Mouse (Mus musculus) thymus, postnatal 4 days (tissue): ENCODE measurements around the gene Egfl7.

Source experiments
- DNase-seq: peaks from one replicate; pipeline ENCODE4 v3.0.0; 2021

Egfl7 gene

DNA sequence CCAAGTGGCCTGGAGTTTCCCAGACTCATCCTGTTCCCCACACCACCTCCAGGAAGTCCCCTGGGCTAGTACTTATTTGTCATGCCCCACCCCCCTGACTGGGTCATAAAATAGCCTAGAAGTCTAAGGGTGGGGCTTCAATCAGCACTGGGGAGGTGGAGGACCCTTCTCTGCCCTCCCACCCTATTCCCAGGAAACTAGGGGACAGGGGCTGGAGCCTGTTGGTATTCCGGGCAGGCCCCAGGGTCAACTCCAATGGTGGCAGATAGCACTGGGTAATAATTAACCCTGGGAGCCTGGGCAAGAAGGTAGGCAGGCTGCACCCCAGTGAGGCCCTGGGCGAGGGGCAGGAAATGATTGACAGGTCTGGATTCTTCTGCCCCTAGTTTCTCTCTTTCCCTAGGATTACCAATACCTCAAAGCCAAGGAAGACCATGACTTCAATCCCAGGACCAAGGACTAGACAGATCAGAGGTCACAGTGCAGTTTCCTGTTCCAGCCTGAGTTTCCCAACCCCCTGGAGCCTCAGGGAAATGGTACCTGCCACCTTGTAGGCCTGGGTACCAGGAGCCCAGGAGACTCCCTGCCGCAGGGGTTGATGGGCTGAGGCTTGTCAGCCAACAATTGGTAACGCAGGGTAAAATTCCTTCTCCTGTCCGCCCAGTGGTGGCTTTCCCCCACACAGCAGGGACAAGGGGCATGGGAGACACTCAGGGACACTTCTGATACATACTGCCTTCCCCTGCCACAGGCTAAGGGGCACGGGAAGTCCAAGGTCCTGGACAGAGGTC, 15.3 kb downstream of the Egfl7 start:
- no peak for DNase-seq

DNA sequence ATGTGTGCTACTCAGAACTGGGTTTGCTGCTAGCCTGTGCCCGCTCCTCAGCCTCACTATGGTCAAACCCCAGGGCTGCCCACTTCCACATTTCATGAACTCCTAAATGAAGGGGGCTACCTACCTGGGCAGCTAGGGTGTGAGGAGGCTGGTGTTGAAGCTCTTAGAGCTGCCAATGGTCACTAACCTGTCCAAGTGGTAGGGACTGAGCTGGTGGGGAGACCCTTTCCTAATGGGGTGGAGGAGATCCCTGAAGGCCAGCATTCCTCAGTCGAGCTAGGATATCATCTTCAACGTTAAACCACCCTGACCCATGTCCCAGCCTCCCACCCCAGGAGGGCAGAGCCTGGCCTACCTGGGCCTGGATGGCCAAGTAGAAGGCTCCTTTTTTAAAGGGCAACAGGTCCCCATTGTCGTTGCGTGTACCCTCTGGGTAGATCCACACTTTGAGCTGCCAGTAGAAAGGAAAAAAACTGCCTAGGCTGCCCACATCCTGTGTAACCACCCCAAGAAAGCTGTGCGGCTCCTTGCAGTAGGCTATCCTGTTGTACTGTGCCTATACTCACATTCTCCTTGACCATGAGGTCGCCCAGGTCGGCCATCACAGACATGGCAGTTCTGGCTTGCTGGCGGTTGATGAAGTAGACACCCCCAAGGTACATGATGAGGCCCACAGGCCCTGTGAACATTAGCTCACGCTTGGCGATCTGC, 16.1 kb downstream of the Egfl7 start:
- peak; percentile 35 for DNase-seq

DNA sequence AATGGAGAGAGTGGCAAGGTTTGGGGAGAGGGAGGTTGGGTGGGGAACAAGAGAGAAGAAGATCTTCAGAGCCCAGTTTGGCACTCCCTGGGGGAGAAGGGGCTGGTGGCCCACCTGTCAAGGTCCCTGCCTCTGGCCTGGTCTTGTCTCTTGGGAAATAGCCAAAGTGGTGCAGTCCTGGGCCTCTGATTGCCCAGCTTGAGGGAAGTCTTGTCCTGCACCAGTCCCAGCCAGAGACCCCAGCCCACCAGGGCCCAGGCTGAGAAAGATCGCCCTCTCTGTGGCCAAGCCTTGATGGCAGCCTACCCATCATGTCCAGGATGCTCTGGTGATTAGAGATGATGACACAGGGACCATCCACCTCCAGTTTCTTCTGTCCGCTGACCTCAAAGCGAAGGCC, 17.1 kb downstream of the Egfl7 start:
- DNase-seq, result no peak

DNA sequence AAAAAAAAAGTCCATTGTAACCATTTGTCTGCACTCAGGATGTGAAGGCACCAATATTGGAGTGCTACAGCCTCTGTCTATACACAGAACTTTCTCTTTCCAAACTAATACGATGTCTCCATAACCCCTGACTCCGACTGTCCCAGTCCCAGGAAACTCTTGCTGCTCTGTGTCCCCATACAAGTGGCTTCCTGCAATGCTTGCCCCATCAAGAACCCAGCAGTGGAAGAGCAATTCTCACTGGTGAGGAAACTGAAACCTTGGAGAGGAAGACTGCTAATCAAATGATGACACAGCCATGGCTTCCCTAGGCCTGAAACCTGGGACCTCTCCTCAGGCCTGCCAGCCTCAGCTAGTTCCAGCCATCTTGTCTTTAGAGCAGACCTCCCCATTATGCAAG, 18.0 kb downstream of the Egfl7 start:
- DNase-seq, result no peak

DNA sequence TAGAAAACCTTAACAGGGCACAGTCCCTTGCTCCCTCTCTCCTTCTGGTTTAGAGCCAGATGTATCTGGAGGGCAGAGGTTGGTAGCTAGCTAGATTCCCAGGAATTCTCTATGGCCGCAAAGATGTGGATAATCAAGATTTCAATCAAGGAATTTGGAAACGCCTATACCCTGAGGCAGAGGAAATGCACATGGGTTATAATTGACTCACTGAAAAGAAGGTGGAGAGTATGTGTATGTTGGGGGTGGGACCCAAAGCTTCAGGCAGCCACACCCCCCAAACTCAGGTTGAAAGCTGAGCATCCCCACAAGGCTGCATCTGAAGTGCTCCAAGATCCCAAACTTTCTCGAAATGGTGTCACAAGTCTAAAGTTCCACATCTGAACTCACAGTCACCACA, 18.6 kb downstream of the Egfl7 start:
- no peak for DNase-seq

DNA sequence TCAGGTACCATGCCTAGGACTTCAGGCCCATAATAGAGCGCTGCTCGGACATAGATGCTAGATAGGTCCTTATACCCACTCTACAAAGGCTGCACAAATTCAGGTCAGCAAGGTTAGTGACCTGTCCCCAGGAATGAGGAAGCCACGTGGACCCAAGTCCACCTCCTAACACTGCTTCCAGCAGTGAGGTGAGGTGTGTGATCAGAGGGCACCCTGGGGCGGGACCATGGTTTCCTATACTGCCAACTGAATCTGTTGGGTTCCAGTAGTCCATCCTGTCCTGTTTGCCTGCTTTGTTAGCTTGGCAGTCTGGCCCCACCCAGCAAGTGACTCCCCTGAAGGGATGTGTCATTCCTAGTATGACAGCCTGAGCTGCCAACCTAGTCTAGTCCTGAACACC, 20.2 kb downstream of the Egfl7 start:
- no peak for DNase-seq

DNA sequence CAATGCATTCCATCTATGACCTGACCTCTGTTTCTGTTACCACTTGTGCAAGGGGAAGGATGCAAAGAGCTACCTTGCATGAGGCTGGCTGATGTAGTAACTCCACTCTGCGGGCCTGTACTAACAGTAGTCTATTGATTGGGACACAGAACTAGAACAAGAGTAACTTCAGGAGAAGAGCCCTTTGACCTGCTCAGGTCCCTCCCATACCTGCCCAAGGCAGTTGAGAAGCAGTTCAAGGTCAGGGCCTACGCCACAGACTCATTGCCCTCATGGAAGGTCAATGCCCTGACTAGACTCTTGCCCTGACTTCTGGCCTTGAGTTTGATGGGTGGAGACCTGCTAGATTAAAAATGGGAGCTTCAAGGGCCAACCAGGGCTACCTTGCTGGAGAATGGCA, 20.9 kb downstream of the Egfl7 start:
- DNase-seq, result no peak

DNA sequence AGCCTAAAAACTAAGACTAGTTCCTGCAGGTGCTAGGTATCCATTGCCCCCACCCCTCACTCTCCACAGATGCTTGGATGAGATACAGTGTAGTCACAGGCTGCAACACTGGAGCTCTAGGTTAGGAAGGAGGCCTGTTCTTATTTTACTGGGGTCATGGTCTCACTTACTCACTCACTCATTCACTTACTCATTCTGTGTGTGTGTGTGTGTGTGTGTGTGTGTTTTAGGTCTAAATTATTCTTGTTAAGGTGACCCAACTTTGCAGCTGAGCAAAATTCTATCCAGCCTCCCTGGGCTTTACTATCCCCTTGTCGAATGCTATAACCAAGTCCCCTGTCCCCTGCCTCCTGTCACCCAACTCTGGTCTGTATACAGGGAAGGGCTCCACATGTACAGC, 21.8 kb downstream of the Egfl7 start:
- DNase-seq, result no peak

DNA sequence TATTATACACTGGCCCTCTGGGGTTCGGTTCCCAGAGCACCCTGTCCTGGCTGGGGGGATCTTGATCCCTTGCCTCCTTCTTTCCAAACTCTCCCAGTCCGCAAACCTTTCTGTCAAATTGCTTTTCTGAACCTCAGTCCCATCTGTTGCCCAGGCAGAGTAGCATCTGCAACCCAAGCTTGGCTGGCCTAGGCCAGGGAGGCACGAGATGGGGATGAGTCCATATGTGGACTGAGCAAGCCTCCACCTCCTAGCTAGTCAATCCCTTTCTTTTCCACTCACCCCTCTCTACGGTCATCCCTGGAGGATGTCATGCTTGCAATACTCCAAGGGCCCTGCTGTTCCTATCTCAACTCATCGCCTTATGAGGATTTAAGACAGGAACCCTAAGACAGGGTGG, 22.8 kb downstream of the Egfl7 start:
- no peak for DNase-seq

DNA sequence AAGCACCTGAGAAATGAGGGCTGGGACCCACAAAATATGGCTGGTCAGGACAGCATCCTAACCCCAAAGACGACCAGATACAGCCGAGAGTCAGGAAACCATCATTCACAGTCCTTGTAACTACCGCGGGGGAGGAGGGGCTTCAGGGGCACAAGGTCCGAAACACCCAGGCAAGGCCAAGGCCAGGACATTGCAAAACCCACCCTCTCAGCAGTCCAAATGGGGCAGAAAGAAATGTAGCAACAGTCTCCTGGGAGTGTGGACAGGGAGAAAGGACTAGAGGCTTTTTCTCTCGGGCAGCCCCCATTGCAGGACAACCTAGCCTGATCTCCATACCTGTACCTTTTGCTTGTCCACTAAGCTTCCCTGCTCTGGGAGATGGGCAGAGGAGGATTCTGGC, 23.3 kb downstream of the Egfl7 start:
- DNase-seq, result peak; percentile 26

DNA sequence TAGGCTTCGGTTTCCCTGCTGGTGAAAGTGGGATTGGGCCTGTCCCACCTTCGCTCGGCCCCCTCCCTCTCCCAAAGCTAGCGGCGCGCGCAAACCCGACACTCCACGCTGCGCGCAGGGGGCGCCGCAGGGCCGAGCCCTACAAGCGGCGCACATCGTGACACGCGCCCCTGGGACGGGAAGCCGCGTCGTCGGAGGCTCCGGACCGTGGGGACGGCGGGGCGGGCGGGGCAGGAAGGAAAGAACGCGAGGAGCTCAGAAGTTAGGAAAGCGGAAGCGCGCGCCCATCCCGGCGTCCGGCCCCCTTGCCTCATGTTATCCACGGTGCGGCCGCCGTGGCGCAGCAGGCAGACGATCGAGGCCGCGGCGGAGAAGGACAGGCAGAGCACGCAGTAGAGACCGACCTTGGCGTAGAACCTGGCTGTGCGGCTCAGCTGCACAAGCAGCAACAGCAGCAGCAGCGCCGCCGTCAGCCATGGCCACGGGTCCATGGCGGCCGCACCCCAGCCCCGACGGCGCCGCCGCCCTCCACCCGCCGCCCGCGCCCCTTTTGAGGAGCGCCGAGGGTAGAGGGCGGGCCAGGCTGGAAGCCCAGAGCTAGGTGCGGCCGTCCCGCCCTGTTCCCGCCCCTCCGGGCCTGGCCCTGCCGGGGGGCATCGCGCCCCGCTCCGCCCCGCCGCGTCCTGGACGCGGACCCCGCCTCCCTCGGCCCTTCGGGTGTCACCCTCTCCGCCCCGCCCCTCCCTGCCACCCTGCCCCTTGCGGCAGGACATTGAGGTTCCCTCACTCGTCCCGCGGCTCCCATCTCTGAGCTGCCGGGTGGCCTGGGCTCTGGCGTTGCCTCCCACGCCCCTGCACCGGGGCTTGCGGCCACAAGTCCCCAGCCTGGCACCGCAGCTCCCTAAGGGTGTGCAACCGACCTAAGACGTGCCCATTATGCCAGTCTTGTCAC, 24.2 kb downstream of the Egfl7 start, which contains the start of gene Agpat2:
Agpat2 (minus strand) TSS at position 698 of the 952 bp plus-strand sequence.
- DNase-seq, result peak; percentile 88

DNA sequence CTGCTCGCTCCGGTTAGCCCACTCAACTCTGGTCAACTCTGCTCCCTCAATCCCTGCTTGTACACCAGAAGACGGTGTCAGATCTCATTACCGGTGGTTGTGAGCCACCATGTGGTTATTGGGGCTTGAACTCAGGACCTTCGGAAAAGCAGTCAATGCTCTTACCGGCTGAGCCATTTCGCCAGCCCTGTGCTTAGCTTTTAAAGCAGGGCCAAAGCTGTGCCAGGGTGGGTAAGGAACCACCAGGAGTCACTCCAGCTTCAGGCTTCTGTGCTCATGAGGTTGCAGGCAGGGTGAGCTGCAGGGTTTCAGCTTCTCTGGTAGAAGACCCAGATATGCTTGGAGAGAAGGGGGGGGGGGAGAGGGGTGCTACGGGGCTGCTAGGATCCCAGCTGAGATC, 25.5 kb downstream of the Egfl7 start:
- DNase-seq, result no peak

DNA sequence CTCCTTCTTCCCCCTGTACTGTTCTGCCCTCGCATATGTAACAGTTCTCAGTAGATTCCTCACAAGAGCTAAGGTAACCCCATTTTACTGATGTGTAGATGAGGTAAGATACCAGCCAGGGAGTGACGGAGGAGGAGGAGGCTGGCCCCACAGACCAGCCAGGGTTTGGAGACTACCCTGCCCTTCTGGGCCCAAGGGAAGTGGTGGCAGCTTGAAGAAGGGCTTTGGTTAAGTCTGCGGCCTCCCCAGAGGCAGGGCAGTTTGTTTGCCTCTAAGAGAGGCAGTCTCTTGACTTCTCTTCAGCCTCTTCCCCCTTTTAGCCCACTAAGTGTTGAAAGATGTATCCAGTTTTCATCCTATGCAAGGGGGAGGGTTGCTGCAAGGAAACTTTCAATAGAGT, 26.8 kb downstream of the Egfl7 start:
- no peak for DNase-seq

DNA sequence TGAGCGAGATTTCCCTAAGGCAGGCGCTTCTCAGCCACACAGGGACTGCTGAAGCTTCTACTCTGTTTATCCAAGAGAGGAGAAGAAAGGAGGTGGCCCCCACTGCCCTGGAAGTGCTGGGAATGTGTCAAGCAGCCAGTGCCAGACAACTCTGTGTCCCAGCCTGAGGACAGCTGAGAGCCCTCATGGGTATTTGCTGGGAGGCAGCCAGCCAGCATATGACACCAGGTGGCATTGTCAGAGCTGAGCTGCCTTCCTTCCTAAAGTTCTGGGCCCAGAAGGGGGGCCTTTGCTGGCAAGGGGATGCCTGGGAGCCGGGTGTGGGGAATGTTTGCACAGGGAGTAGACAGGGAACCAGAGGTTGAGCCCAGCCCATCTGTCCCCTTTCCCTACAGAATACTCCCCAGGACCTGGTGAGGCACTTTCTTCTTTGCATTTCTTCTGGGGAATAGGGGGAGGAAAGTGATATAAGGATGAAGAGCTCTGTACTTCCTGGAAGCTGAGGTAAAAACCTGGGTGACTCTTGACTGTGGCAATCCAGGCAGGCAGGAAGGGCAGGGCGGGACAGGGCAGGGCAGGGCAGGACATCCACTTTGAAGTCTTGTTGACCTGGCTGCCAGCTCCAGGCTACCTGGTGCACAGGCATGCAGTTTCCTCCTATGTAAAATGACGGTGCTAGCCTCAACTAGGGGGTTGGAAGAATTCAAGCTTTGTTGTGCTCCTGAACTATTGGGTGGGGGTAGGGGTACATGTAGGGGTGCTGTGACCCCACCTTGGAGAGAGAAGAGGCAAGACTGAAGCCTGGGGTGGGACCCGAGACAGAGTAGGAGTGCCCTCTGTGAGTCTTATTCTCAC, 27.5 kb downstream of the Egfl7 start:
- DNase-seq, result no peak

DNA sequence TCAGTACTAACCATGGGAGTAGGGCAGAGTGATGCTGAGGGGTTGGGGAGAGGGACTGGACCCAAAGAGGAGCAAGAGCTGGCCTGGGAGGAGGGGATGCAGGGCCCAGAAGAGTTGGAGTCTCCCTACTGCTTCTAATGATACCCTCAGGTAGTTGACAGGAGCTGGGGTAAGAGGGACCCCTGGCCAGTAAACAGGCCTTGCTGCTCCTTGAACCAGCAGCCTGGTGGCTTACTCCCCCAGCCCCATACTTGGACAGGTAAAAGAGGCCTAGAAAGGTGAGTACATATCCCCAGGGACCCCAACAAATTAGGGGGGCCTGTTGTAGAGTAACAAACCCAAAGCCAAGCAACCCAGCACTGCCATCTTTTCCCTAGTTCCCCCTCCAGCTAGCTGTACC, 29.0 kb downstream of the Egfl7 start:
- no peak for DNase-seq

DNA sequence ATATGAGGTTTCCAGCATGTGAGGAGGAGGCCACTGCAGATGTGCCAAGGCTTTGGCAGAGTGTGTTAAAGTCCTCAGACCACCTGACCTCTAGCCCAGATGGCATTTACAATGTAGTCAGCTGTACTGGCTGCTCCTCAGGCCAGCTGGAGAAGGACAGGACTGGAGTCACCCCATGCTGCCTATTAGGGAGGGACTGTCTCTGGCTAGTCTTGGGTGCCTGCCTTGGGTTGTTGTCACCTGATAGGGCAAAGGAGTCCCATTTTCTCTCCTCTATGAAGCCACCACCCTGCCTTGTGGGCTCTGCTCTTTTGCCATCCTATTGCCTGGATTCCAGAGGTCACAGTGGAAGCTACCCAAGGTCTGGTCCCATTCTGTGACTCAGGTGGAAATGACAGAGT, 29.4 kb downstream of the Egfl7 start:
- no peak for DNase-seq

DNA sequence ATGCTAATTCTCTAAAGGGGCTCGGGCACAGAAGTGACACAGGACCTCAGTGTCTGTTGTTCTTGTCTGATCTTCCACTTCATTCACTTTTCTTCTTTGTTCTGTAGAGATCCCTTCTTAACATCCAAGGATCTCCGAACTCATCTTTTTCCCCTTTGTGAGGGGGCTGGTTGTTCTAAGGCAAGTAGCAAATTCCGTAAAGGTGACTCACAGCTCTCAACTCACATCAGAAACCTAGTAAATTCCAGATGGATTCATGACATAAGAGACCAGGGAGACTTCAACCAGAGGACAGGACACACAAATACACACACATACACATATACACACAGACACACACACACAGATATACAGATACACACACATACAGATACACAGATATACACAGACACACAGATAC, 30.7 kb downstream of the Egfl7 start:
- no peak for DNase-seq

DNA sequence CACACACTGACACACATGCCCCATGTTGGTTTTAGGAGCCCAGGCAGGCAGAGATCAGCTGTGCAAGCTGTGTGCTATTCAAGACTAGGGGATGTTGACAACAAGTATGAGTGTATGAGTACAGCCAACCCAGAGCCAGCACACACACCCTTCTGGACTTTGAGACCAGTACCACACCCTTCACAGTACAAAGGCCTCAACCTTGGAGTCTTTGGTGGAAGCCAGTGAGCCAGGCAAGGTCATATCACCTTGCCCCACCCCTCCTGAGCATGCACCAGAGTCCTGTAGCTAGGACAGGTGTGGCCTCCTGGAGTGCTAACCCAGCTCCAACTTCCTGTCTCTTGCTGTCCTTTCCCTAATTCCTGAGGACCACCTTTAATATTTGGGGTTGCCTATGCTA, 31.2 kb downstream of the Egfl7 start:
- DNase-seq, result no peak

DNA sequence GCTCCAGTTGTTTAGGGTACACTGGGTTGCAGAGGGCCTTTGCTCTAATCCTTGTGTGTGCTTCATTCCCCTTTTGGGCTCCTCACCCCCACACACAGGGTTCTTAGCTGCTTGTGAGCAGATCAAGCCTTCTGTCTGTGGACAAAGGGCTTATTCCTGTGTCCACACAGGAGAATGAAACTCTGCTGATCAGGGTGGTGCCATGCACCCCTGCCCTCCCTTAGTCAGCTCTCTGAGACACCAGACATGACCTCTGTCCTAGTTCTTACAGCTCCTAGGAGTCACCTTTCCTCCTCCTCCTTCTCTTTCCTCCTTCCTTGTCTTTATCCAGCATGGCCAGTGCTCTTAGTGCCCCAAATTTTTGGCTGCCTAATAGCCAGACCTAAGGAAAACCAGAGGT, 32.1 kb downstream of the Egfl7 start:
- DNase-seq, result no peak

DNA sequence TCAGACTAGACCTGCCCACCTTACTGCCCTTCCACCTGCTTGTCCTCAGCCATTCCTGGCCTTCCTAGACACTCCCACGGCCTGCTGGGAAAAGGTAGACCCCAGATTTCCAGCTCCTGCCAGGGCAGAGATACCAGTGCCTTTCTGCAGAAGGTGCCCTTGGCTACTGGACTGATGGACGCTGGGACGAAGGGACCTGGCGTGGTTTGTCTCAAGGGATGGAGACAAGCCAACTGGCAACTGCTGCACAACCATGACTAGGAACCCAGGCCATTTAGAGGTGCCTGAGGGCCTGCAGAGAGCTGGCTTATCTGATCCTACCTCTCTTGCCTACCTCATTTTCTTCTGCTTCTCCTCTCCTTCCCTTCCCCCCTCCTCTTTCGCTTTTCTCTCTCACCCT, 35.1 kb downstream of the Egfl7 start:
- DNase-seq, result no peak

DNA sequence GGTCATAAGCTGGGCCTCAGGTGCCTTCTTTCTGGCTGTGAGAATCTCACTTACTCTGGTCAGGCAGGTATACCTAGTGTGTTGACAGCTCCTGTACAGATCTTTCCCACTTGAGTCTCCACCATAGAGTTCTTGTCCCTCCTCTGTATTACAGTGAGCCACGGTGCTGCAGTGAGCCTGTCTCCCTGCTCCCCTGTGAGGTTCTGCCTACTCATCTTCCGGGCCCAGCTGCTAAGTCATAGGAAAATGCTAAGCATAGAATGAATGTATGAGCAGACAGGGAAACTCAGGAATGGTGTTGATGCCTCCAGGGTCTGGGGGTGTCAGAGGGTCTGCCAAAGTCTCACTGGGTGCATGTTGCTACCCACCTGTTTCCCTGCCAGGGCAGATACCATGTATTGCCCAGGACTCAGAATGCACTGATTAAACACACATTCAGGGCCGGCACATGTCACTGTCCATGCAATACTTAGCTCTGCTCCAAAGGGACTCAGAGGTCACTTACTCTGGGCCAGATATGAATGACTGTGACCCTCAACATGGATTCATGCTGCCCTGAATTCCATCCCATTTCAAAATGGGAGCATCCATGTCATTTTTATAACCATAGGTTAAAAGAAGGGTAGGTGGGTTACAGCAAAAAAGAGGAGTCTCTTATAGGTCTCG, 35.8 kb downstream of the Egfl7 start:
- no peak for DNase-seq

DNA sequence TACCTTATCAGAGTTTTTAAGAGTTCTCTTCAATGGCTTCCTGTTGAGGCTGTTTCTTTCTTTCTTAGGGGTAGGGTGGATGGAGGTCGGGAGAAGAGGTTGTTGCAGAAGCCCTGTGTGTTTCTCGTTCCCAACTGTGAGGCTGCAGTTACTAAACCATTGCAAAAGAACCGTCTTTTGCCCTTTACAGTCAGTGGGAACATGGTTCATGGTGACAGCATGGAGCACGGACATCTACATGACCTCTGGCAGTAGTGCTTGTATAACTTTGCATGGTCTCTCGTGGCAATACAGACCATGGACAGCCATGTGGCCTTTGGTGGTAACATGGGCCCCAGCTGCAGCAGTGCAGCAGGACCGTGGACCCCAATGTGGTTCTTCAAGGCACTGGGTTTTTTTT, 37.5 kb downstream of the Egfl7 start:
- DNase-seq, result no peak
